Mouse (Mus musculus) E14TG2a.4 (cell line): ENCODE data around the gene Nrbp1.

Experiments
- CTCF ChIP-seq: conservative IDR thresholded peaks from 2 replicates; pipeline ENCODE4 v1.5.1; 2014; ENCODE audit warnings: low read length
- NANOG ChIP-seq: IDR thresholded peaks from 2 replicates; pipeline ENCODE4 v1.6.1; 2014; ENCODE audit warnings: borderline replicate concordance, low read length, mixed read lengths

DNA sequence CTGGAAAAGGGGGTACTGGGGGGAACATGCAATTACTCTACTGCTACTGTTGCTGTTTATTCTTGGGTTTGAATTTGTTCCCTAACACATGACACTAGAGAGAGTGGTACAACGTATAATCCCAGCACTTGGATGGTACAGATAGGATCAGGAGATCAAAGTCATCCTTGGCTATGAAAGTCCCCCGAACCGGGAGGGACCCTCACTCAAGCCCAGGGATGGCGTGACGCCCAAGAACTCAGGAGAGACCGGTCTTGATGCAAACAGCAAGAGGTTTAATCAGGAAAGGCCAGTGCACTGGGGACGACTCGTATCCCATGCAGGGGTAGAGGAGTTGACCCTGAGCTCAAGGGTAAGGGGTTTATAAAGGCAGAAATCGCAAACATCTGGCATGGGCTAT is 18.0 kb upstream of the Nrbp1 start:
- TF ChIP-seq CTCF (no peak), NANOG (no peak)
